Mouse (Mus musculus) embryo, embryonic 10.5 days (tissue): ENCODE measurements at regions not wholly inside any gene's neighbourhood (a gene's known extent, or its start where the extent isn't known, plus 50 kb on each side); places are given as distances from the start of the nearest gene placed in this dataset.

Experiments
- DNase-seq: peaks from one replicate; pipeline ENCODE4 v3.0.0-alpha.2; 2015; ENCODE audit warnings: low spot score

DNA sequence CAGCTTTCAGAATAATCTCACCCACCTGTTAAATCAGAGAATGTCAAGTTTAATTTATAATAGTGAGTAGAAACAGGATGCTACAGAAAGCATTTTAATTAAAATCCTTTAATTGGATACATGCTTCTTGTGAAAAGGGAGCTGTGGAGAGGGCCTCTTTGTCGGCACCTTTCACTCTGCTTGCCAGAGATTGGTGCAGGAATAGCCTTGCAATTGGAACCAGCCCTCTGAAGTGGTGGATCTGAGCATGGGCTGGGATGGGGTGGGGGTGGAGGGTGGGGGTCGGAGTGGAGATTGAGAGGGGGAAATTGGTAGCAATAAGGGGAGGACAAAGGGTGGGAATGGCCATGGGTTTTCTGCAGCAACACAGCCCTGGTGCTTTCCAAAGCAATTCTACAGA, 207.2 kb downstream of the Tbx15 start:
- peak; percentile 14 for DNase-seq

- DNase-seq, result no peak
Measured at GRCm38 (mm10) chr3:99447813-99448212, 207.6 kb downstream of the Tbx15 start.

DNA sequence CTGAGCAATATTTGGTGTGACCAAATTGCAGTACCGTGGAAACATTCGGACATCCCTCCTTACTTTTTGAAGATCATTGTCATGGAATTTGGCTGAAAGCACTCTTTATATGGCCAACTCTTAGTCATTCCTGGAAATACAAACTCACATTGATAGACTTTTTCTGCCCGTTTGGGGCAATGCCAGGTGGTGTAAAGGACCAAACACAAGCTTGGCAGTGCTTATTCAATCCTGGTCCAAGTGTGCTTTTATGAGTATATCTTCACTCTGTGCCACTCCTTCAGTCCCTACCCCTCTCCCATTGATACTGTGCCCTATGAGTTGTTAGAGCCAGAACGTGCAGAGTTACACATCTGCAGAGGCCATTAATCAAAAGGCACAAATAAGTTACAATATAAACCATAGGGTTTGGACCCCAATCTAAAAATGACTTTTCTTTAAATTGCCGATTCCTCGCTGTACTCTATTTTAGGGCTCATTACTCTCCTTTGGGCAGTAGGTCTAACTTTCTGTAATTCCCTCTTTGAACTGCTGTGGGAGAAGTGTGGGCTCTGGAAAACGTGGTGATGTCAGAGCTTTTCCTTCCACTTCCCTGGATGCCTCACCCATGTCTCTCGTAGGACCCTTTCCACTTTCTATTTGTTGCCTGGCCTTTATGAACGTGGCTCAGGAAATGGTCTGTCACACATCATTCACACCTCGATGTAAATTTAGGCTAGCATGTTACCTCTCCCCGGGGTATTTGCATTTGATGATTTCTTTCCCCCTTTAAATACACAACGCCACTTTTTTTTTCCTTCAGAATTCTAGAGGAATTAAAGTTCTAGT, 219.1 kb downstream of the Tbx15 start:
- DNase-seq, result no peak

GRCm38 (mm10) chr3:99499980-99500379, 259.8 kb downstream of the Tbx15 start:
- DNase-seq, result no peak

GRCm38 (mm10) chr3:99504772-99505171, 264.6 kb downstream of the Tbx15 start:
- no peak for DNase-seq

- DNase-seq, result no peak
Measured at GRCm38 (mm10) chr3:99512250-99512649, 272.1 kb downstream of the Tbx15 start.

DNA sequence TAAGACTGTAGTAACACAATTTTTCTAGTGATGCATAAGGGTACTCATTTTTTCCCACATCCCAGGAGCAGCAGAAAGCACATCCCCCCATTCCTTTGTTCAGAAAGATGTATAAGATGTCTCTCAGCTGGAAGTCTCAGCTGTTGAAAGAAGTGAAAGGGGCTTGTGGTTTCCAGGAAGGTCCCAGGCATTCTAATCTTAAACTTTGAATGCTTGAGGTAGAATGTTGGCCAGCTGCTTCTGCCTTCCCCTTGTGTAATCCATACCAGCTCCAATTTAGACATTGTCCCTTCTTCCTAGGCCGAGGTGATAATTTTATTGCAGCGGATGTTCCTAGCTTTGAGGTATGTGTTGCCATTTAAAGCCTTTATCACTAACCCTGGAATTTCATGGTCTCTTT, 272.8 kb downstream of the Tbx15 start:
- DNase-seq, result no peak

- no peak for DNase-seq
Measured at GRCm38 (mm10) chr3:99515751-99516150, 275.6 kb downstream of the Tbx15 start.

DNA sequence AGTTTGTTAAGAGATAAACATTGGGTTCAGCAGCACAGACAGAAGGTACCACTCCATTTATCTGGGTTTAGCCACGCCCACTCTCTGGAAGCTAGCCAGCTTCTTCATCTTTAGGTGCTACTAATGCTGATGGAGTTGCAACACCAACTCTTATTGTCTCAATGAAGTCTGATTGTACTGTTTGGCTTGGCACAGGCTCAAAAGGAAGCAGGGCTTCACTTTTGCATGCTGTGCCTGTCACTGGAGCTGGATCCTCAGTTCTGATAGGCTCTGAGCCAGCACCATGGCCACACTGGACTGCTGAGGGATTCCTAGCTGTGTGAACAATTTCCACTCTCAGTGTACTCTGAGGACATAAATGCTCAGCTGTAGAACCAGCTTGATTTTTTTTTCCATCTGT, 320.7 kb downstream of the Tbx15 start:
- no peak for DNase-seq

- DNase-seq, result peak; percentile 14
Measured at GRCm38 (mm10) chr3:99573335-99573976, 311.8 kb upstream of the Spag17 start.

- no peak for DNase-seq
Measured at GRCm38 (mm10) chr3:99573977-99574373, 311.2 kb upstream of the Spag17 start.

GRCm38 (mm10) chr3:99602679-99603078, 282.5 kb upstream of the Spag17 start:
- DNase-seq, result peak; percentile 26

DNA sequence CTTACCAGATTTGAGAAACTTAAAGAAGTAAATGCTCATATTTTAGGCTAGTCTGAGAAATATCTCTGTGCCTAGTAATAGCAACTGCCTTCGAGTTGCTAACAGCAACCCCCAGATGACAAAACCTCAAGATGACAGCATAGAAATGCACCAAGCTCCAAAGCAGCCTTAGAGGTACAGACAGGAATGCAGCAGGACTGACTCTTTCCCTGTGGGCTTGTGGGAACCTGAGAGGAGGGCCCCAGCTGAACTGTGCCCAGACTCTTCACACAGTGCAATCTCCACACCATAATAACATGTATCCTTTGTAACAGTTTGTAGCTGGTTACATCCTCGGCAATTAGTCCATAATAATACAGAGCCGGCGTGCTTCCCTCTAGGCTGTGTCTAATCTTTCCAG, 252.9 kb upstream of the Spag17 start:
- DNase-seq, result no peak

DNA sequence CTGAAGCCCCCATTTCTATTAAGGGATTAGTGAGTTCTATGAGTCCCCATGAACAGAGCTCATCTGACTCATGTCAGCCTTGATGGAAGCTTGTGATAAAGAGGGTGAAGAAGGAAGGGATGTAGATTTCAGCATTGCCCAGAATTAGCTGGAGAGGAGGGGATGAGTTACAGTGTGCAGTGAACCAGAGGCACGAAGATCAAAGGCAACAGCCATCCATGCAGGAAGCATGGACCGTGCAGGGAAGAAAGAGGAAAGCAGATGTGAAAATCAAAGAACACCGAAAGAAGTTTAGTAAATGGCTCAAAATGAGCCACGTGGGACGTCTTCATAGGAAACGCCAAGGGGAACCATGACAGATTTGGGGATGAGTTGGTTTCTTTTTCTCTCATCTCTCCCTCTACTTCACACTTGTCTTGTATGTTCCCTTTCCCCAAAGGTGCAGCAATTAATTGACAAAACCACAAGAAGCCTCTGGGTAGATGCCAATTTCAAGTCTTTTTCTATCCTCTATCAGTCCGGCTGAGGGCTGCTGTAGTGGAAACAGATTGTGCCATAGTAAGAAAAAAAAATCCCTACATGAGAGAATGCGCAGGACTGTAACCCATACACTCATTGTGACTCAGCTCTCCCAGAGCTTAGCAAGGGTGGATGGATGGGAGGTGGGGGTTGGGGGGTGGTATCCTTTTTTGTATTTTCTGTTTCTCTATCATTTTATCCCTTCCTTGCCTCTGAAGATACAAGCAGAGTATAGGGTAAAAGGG, 243.7 kb upstream of the Spag17 start:
- DNase-seq, result peak; percentile 21

GRCm38 (mm10) chr3:99644910-99645309, 240.3 kb upstream of the Spag17 start:
- no peak for DNase-seq

DNA sequence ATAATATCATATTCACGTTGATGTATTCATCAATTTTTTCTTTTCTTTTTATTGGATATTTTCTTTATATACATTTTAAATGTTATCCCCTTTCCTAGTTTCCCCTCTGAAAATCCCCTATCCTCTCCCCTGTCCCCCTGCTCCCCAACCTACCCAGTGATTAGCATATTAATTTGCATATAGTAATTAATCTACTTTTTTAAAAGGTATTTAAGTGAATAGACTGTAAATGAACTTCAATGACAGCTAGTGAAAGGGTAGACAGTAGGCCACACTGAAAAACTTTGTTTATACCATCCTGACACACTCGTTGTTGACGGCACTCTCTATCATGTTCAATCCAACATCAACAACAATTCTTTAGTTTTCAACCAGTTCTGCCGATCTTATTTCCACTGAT, 239.9 kb upstream of the Spag17 start:
- DNase-seq, result no peak

DNA sequence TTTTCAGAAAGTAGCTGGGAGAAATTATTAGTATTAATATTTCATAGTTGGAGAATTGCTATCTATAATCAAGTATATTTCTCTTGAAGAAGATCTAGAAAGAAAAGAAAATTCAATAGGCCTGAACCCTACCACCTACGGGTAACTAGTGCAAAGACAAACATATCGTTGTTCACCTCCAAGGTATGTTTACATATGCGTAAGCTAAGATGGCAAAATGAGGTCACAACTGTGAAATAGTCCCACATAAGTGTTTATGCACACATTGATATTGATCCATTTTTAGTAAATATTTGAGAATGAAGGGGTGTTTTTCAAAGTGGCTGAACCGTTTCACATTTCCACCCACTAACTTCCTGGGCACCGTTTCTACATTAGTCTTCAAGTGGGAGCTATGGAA, 227.6 kb upstream of the Spag17 start:
- DNase-seq, result no peak

- peak; percentile 65 for DNase-seq
Measured at GRCm38 (mm10) chr3:99663783-99664182, 221.4 kb upstream of the Spag17 start.

DNA sequence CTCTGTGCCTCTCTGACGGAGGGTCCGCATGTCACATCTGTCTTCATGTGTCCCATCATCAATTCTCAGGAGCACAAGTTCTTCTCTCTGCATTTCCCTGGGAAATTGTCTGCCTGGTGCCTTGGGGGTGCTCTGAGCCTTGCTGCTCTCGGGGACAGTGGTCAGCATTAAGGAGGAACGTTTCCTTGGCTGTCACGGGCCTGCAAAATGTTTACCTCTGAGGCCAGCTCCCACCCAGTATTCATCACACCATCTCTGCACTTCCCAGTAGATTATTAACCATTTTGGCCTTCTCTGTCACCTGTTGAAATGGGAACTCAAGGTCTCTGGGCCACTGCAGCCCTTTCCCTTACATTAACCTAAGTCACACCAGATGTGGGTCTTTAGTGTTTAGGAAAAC, 219.8 kb upstream of the Spag17 start:
- DNase-seq, result no peak

GRCm38 (mm10) chr3:99665902-99666768, 219.1 kb upstream of the Spag17 start:
- DNase-seq, result peak; percentile 58

GRCm38 (mm10) chr3:99674145-99674544, 211.1 kb upstream of the Spag17 start:
- no peak for DNase-seq

- DNase-seq, result peak; percentile 12
Measured at GRCm38 (mm10) chr3:99709506-99709905, 175.7 kb upstream of the Spag17 start.
